Mouse (Mus musculus) C2C12 (cell line): ENCODE data around the gene Trim67. TPM values are rescaled to one million over a fixed set of nuclear protein-coding genes. Genes with fewer than 3 reads are reported as not detected.

ENCODE experiments used
- H3K27me3 ChIP-seq: one replicate; pipeline ENCODE4 v1.6.1; 2011; ENCODE audit not compliant: control insufficient read depth, insufficient read depth, insufficient read length
- H3K36me3 ChIP-seq: one replicate; pipeline ENCODE4 v1.6.1; 2011; ENCODE audit not compliant: control insufficient read depth, insufficient read depth
- H3K4me3 ChIP-seq: one replicate; pipeline ENCODE4 v1.5.1; 2011; ENCODE audit warnings: mild to moderate bottlenecking, control low read depth; ENCODE audit not compliant: poor library complexity, insufficient read depth, severe bottlenecking
- H3K79me2 ChIP-seq: one replicate; pipeline ENCODE4 v1.6.1; 2011; ENCODE audit not compliant: control insufficient read depth, insufficient read depth
- H3K79me3 ChIP-seq: one replicate; pipeline ENCODE4 v1.6.1; 2011; ENCODE audit warnings: low read depth, control low read depth
- H3ac ChIP-seq: one replicate; pipeline ENCODE3; 2011; ENCODE audit warnings: low read depth; ENCODE audit not compliant: control insufficient read depth, insufficient read length
- CEBPB ChIP-seq: IDR thresholded peaks from one replicate; pipeline ENCODE4 v1.6.1; 2011; ENCODE audit warnings: low read depth, mild to moderate bottlenecking, control low read depth, moderate library complexity
- CTCF ChIP-seq: IDR thresholded peaks from one replicate; pipeline ENCODE4 v1.5.1; 2011; ENCODE audit not compliant: control insufficient read depth, insufficient read depth, insufficient read length
- FOSL1 ChIP-seq: IDR thresholded peaks from one replicate; pipeline ENCODE4 v1.8.0; 2011; ENCODE audit warnings: mild to moderate bottlenecking, low read length; ENCODE audit not compliant: poor library complexity, insufficient read depth, severe bottlenecking
- MAX ChIP-seq: IDR thresholded peaks from one replicate; pipeline ENCODE4 v1.6.1; 2011; ENCODE audit warnings: mild to moderate bottlenecking, control low read depth
- MYOD1 ChIP-seq: IDR thresholded peaks from one replicate; pipeline ENCODE4 v1.6.1; 2011; ENCODE audit warnings: low read depth; ENCODE audit not compliant: control insufficient read depth, insufficient read length
- MYOG ChIP-seq: IDR thresholded peaks from one replicate; pipeline ENCODE4 v1.6.1; 2011; ENCODE audit not compliant: control insufficient read depth, insufficient read length; ENCODE audit errors: extremely low read depth
- USF1 ChIP-seq: IDR thresholded peaks from one replicate; pipeline ENCODE4 v1.6.1; 2011; ENCODE audit warnings: low read depth, mild to moderate bottlenecking, control low read depth, moderate library complexity
- polyA plus RNA-seq: library from polyadenylated mRNA; unstranded; fragments of >200 nt; fragmentation: generic; extraction: Trizol; gene quantifications from one replicate; pipeline ENCODE4 v1.2.1, GENCODE M21; 2012; ENCODE audit warnings: missing spikeins

The Trim67 gene
- polyA plus RNA-seq, 1 experiment, result not detected

DNA sequence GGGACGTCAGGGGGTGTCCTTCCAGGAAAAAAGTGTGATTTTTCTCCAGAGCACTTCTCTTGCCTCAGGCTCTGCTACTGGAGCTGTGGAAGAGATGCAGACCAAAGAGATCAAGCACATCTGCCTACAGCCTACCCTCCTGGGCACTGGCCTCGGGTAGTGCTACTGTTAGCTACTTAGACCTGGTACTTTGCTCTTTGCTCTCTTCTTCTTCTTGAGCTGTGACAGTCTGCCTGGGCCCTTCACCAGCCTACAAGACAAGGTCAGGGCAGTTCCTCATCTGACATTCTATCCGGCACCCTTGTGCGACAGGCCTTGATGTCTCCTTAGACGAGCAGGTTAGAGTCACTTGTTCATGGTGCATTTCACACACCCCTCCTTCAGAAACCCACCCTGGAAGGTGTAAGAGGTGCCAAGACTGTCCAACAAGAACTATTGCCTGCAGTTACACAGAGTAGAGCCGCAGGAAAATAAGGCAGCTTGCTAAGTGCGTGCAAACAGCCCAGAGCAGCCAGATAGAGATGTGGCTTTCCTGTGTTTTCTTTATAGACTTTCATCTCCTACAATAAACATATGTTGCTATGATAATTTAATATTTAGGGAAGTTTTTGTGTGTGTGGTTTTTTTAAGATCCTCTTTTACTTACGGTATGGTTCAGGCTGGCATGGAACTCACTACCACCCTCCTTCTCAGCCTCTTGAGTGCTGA lies 3.0 kb downstream of the Trim67 start:
- no peaks in the 10 kb centered on the region for H3K79me3 ChIP-seq
- H3K79me2 ChIP-seq, result no peaks in the 10 kb centered on the region
- H3K36me3 ChIP-seq, result no peaks in the 10 kb centered on the region
- H3K4me3 ChIP-seq, result no peak overlapping the region
- no peak overlapping the region for H3ac ChIP-seq
- H3K27me3 ChIP-seq, result peaks cover 57% of the 10 kb centered on the region
- TF ChIP-seq CEBPB, result no peak
- TF ChIP-seq FOSL1, result no peak
- no peak for TF ChIP-seq MYOD1
- no peak for TF ChIP-seq MYOG

DNA sequence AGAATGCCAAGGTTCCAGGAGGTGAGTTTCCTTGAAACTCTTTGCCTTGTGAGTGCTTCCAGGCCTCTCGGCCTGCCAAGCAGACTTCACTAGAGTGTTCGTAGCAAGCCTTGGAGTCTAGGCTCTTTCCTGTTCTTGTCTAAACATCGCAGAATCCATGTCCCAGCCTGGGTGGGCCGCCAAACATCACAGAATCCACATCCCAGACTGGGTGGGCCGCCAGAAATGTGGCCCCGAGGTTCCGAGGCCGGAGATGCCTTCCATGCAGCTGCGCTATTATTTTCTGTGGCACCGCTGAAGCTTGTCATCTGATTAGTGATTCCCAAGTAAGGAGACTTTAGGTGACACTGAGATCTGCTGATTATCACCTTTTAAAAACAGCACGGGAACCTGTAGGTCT lies 7.7 kb downstream of the Trim67 start:
- Histone ChIP-seq H3ac (no peak overlapping the region), H3K27me3 (peaks cover 61% of the 10 kb centered on the region), H3K36me3 (no peaks in the 10 kb centered on the region), H3K79me3 (no peaks in the 10 kb centered on the region), H3K79me2 (no peaks in the 10 kb centered on the region), H3K4me3 (no peak overlapping the region)
- TF ChIP-seq CTCF (no peak), USF1 (no peak), MYOD1 (no peak), CEBPB (no peak), FOSL1 (no peak), MYOG (no peak), MAX (no peak)

DNA sequence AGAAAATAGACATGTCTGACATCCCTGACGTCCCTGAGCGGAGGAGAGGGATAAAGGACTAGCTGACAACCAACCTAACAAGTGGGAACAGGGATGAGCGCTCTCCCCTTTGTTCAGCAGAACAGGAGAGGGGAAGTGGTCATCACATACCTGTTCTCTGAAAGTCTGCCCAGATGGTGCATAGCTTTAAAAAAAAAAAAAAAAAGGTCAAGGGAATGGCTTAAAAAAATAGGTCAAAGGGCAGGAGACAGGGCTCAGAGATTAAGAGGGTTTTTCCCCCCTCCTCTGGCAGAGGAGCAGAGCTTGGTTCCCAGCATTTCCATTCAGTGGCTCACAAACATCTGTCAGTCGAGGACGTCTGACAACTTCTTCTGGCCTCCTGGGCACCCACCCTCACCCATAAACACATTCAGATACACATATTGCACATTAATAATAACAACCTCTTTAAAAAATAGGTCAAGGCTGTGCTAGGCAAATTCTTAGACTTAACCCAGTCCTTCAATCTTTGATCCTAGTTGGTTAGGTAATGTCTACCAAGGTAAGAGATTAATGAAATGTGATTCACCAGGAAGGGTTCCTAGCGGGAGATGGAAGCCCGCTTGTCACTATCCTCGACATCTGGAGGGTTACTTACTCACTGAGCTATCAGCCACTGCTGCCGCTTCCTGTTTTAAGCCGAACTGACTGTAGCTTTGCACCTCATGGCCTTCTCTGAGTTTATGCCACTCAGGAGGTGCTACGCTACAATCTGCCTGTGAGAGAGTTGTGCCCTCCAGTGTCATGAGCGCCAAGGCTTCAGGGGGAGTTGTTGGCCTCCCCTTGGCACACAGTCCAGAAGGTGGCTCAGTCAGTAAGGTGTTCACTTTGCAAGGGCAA lies 11.2 kb downstream of the Trim67 start:
- Histone ChIP-seq H3K79me2 (no peaks in the 10 kb centered on the region), H3K27me3 (peaks cover 43% of the 10 kb centered on the region), H3ac (no peak overlapping the region), H3K4me3 (no peak overlapping the region), H3K79me3 (no peaks in the 10 kb centered on the region), H3K36me3 (no peaks in the 10 kb centered on the region)
- TF ChIP-seq MAX (no peak), MYOD1 (no peak), MYOG (no peak), CTCF (no peak), CEBPB (no peak), USF1 (no peak), FOSL1 (no peak)

DNA sequence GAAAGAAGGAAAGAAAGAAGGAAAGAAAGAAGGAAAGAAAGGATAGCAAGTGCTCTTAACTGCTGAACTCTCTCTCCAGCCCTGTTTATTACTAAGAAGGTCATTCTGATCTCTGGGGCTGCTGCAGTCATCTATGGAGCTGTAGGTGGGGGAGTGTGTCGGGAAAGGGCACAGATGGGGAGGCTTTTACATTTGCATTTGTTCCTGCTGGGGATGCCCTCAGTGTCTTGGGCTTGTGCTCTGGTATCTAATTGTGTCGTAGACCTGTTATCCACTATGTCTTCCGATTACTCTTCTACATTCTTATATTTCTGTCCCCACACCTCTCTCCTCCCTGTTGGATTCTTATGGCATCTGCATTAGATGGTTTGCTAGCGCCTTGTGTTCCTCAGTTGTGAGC lies 13.1 kb downstream of the Trim67 start:
- no peaks in the 10 kb centered on the region for H3K79me3 ChIP-seq
- peaks cover 44% of the 10 kb centered on the region for H3K27me3 ChIP-seq
- no peak overlapping the region for H3ac ChIP-seq
- TF ChIP-seq CTCF (no peak), FOSL1 (no peak), MYOG (no peak), MYOD1 (no peak), MAX (no peak), USF1 (no peak), CEBPB (no peak)
- H3K4me3 ChIP-seq, result no peak overlapping the region
- H3K79me2 ChIP-seq, result no peaks in the 10 kb centered on the region
- H3K36me3 ChIP-seq, result no peaks in the 10 kb centered on the region

DNA sequence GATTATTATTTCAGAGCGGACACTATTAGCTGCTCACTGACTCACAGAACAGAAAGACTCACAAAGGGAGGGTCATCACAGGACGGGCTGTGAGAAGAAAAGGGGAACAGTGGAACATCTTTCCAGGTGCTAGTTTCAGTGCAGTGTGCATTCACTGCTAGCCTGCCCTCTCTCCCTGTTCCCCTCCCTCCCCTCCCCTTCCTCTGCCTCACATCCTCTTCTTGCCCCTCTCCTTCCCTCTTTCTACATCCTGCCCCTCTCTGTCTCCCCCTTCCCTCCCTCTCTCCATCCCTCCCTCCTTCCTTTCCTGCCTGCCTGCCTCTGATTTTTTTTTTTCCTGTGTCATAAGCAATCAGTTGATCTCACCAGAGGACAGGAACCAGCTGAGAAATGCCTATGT lies 16.5 kb downstream of the Trim67 start:
- H3ac ChIP-seq, result no peak overlapping the region
- H3K4me3 ChIP-seq, result no peak overlapping the region
- H3K79me2 ChIP-seq, result no peaks in the 10 kb centered on the region
- no peaks in the 10 kb centered on the region for H3K79me3 ChIP-seq
- peaks cover 26% of the 10 kb centered on the region for H3K27me3 ChIP-seq
- TF ChIP-seq MYOD1 (no peak), CTCF (no peak), MAX (no peak), FOSL1 (no peak), CEBPB (no peak), MYOG (no peak), USF1 (no peak)
- no peaks in the 10 kb centered on the region for H3K36me3 ChIP-seq

DNA sequence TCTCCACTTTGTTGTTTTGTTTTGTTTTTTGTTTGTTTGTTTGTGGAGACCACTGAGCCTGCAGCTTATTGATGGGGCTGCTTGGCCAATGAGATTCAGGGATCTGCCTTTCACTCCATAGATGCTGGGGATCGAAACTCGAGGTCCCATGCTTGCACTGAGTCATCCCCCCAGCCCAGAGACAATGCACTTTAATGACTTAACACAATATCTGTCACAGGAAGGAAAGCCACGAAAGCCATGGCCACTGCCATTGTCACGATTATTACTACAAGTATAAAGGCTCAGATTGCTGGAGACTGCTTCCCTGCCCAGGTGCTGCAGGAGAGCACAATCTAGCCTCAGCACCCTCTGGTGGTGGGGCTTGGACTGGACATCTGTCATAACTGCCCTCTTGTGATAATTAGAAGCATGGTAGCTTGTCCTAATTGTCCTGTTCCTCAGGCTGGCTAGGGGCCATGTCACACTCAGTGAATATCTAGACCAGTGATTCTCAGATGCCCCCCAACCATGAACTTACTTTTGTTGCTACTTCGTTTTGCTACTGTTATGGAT lies 17.2 kb downstream of the Trim67 start:
- Histone ChIP-seq H3K79me3 (no peaks in the 10 kb centered on the region), H3ac (no peak overlapping the region), H3K4me3 (no peak overlapping the region), H3K27me3 (peaks cover 32% of the 10 kb centered on the region), H3K36me3 (no peaks in the 10 kb centered on the region), H3K79me2 (no peaks in the 10 kb centered on the region)
- TF ChIP-seq MAX (no peak), CTCF (peak; percentile 5)
